Mouse (Mus musculus) CH12.LX (cell line): ENCODE measurements around the gene Gm20388. TPM values are rescaled to one million over a fixed set of nuclear protein-coding genes. Genes with fewer than 3 reads are reported as not detected.

Source experiments
- DNase-seq: peaks from one replicate; pipeline ENCODE4 v3.0.0-alpha.2; 2013; ENCODE audit errors: extremely low read depth
- H3K27ac ChIP-seq: 2 replicates; pipeline ENCODE4 v1.5.1; 2012; ENCODE audit warnings: low read depth, mild to moderate bottlenecking, control low read depth, moderate library complexity; ENCODE audit not compliant: insufficient read depth
- H3K27me3 ChIP-seq: replicated peaks from 2 replicates; pipeline ENCODE3; 2012; ENCODE audit warnings: inconsistent platforms
- H3K36me3 ChIP-seq, 2 experiments: replicated peaks in 1 of 2; 2 replicates each; pipeline versions ENCODE3 to v1.6.1; 2012; ENCODE audit warnings: inconsistent platforms in 1 of 2, low read length in 1 of 2, mild to moderate bottlenecking in 1 of 2, mixed read lengths in 1 of 2, moderate library complexity in 1 of 2; ENCODE audit not compliant: control insufficient read depth in 1 of 2, insufficient read depth in 1 of 2
- H3K4me1 ChIP-seq, 2 experiments: 2 replicates each; pipeline ENCODE4 v1.6.1; 2012; ENCODE audit warnings: inconsistent platforms in 1 of 2, moderate library complexity in 1 of 2; ENCODE audit not compliant: insufficient read depth in 2 of 2, control insufficient read depth in 1 of 2
- H3K4me2 ChIP-seq: 2 replicates; pipeline ENCODE4 v1.6.1; 2012; ENCODE audit warnings: low read depth, mild to moderate bottlenecking, control low read depth; ENCODE audit not compliant: poor library complexity, insufficient read depth, severe bottlenecking
- H3K4me3 ChIP-seq, 3 experiments: fragments of 150-350 bp in 1 of 3; sonication (generic) in 1 of 3; replicated peaks in 1 of 3; 2 replicates each; pipeline versions ENCODE3 to v1.5.1; 2011 to 2012; ENCODE audit warnings: low read depth in 2 of 3, low read length in 2 of 3, mild to moderate bottlenecking in 2 of 3, moderate library complexity in 2 of 3, control low read depth in 1 of 3, improper control_type of control experiment in 1 of 3, inconsistent platforms in 1 of 3, mixed read lengths in 1 of 3; ENCODE audit not compliant: poor library complexity in 1 of 3
- H3K79me2 ChIP-seq: replicated peaks from 2 replicates; pipeline ENCODE4 v1.6.1; 2012; ENCODE audit warnings: mild to moderate bottlenecking, moderate library complexity; ENCODE audit not compliant: control insufficient read depth, poor library complexity, insufficient read depth, severe bottlenecking; ENCODE audit errors: extremely low read depth
- H3K9ac ChIP-seq: 2 replicates; pipeline ENCODE4 v1.6.1; 2012; ENCODE audit warnings: low read depth, mild to moderate bottlenecking, control low read depth, moderate library complexity; ENCODE audit not compliant: insufficient read depth
- H3K9me3 ChIP-seq: replicated peaks from 2 replicates; pipeline ENCODE3; 2012; ENCODE audit warnings: low read length, inconsistent platforms, mixed read lengths
- CHD1 ChIP-seq: IDR thresholded peaks from 2 replicates; pipeline ENCODE4 v1.6.1; 2012; ENCODE audit warnings: low read depth, low read length, improper control_type of control experiment, inconsistent platforms
- CTCF ChIP-seq, 2 experiments: IDR thresholded peaks in 1 of 2; conservative IDR thresholded peaks in 1 of 2; 2 replicates each; pipeline ENCODE4 v1.5.1; 2011 to 2012; ENCODE audit warnings: low read depth in 2 of 2, low read length in 2 of 2, improper control_type of control experiment in 1 of 2, inconsistent platforms in 1 of 2, mild to moderate bottlenecking in 1 of 2, moderate library complexity in 1 of 2
- ETS1 ChIP-seq: conservative IDR thresholded peaks from 2 replicates; pipeline ENCODE4 v1.6.1; 2012; ENCODE audit warnings: low read depth, mild to moderate bottlenecking, inconsistent platforms, low read length, improper control_type of control experiment, moderate library complexity
- GABPA ChIP-seq: IDR thresholded peaks from 2 replicates; pipeline ENCODE4 v1.6.1; 2012; ENCODE audit warnings: low read depth, low read length, improper control_type of control experiment, inconsistent platforms; ENCODE audit not compliant: insufficient replicate concordance
- HCFC1 ChIP-seq: IDR thresholded peaks from 2 replicates; pipeline ENCODE4 v1.6.1; 2012; ENCODE audit warnings: low read depth, mild to moderate bottlenecking, inconsistent platforms, low read length, improper control_type of control experiment
- JUN ChIP-seq: IDR thresholded peaks from 2 replicates; pipeline ENCODE4 v1.6.1; 2011; ENCODE audit warnings: low read depth, mild to moderate bottlenecking, low read length, improper control_type of control experiment, moderate library complexity; ENCODE audit not compliant: insufficient read depth
- JUND ChIP-seq: conservative IDR thresholded peaks from 2 replicates; pipeline ENCODE4 v1.6.1; 2011; ENCODE audit warnings: low read depth, low read length, improper control_type of control experiment
- KAT2A ChIP-seq: IDR thresholded peaks from 2 replicates; pipeline ENCODE4 v1.6.1; 2012; ENCODE audit warnings: low read length, improper control_type of control experiment, inconsistent platforms; ENCODE audit not compliant: insufficient replicate concordance
- MAFK ChIP-seq: IDR thresholded peaks from 2 replicates; pipeline ENCODE4 v1.6.1; 2011; ENCODE audit warnings: low read length, improper control_type of control experiment; ENCODE audit not compliant: insufficient replicate concordance
- MAX ChIP-seq: IDR thresholded peaks from 2 replicates; pipeline ENCODE4 v1.6.1; 2011; ENCODE audit warnings: low read length, improper control_type of control experiment
- MYC ChIP-seq: IDR thresholded peaks from 2 replicates; pipeline ENCODE4 v1.6.1; 2011; ENCODE audit warnings: low read depth, mild to moderate bottlenecking, improper control_type of control experiment, low read length
- POLR2A ChIP-seq: IDR thresholded peaks from 2 replicates; pipeline ENCODE4 v1.6.1; 2011; ENCODE audit warnings: low read depth, mild to moderate bottlenecking, improper control_type of control experiment, low read length
- POLR2AphosphoS2 ChIP-seq: IDR thresholded peaks from 2 replicates; pipeline ENCODE4 v1.6.1; 2011; ENCODE audit warnings: low read depth, low read length, improper control_type of control experiment
- TBP ChIP-seq: conservative IDR thresholded peaks from 2 replicates; pipeline ENCODE4 v1.6.1; 2011; ENCODE audit warnings: low read depth, low read length, improper control_type of control experiment
- TCF12 ChIP-seq: IDR thresholded peaks from 2 replicates; pipeline ENCODE4 v1.6.1; 2014; ENCODE audit warnings: low read depth, mild to moderate bottlenecking, inconsistent platforms, low read length, improper control_type of control experiment
- ZC3H11A ChIP-seq: IDR thresholded peaks from 2 replicates; pipeline ENCODE4 v1.6.1; 2012; ENCODE audit warnings: low read depth, mild to moderate bottlenecking, inconsistent platforms, low read length, improper control_type of control experiment
- ZNF384 ChIP-seq: IDR thresholded peaks from 2 replicates; pipeline ENCODE4 v1.6.1; 2012; ENCODE audit warnings: low read depth, low read length, improper control_type of control experiment, inconsistent platforms
- dilution Hi-C: fragments of 300-500 bp; cut with MboI; formaldehyde crosslinking; loops from 2 replicates; pipeline ENCODE4 v1.14.3; 2020; ENCODE audit warnings: low sequenced_read_pairs; ENCODE audit not compliant: extremely low pct_unique_long_range_greater_than_20kb, extremely low pct_ligation_motif_present
- in situ Hi-C: fragments of 300-500 bp; cut with MboI; formaldehyde crosslinking; loops from 3 replicates; pipeline ENCODE4 v1.14.3; 2019; ENCODE audit warnings: low sequenced_read_pairs, low pct_ligation_motif_present, low pct_unique_long_range_greater_than_20kb, mixed read lengths
- polyA plus RNA-seq: library from polyadenylated mRNA; unstranded; fragments of >175 nt; gene quantifications from 2 replicates; pipeline ENCODE4 v1.2.1, GENCODE M21; 2012; ENCODE audit warnings: low read depth; ENCODE audit not compliant: insufficient read length
- total RNA-seq, 2 experiments: library from RNA; depleted of rRNA; stranded (reverse); fragments of 300-350 nt in 1 of 2; fragments of >200 nt in 1 of 2; gene quantifications; 2 replicates each; pipeline ENCODE4 v1.2.3; 2012 to 2014

Gm20388 gene
- total and polyA plus RNA-seq, 3 experiments: 14.8 to 26.3 (median 22.2) TPM

GRCm38 (mm10) chr8:120986022-120986421 lies 1075.4 kb downstream of the Gm20388 start:
- Histone ChIP-seq H3K9me3 (no peaks in the 10 kb centered on the region), H3K36me3 (no peaks in the 10 kb centered on the region), H3K79me2 (no peaks in the 10 kb centered on the region), H3K27ac (no peak overlapping the region)
- TF ChIP-seq GABPA (no peak), ZNF384 (no peak), CTCF (conservative IDR thresholded peaks at IDR 0.05 in 1 of 2, IDR thresholded peaks at IDR 0.05 in 1 of 2; ENCODE audit: low read depth in 2 of 2, low read length in 2 of 2) (no peak), CHD1 (no peak), KAT2A (no peak), MAX (no peak), TCF12 (no peak), ETS1 (no peak), HCFC1 (no peak), JUN (no peak), ZC3H11A (no peak)
- TF ChIP-seq, all 38 proteins: peak for 0
- no peak for DNase-seq
- no peak overlapping the region for H3K4me2 ChIP-seq
- dilution Hi-C loops: no loop called here
- in situ Hi-C loops: no loop called here
- peaks cover 3 to 7% of the 10 kb centered on the region in 2 experiments; a peak in 3 of 4 replicates for H3K4me1 ChIP-seq
- H3K9ac ChIP-seq: no peak overlapping the region
- no peak overlapping the region for H3K4me3 ChIP-seq
- H3K27me3 ChIP-seq: peaks cover 81% of the 10 kb centered on the region

GRCm38 (mm10) chr8:120993738-120994137 lies 1083.1 kb downstream of the Gm20388 start:
- in situ Hi-C loops: no loop called here
- Histone ChIP-seq H3K4me2 (no peak overlapping the region), H3K9ac (no peak overlapping the region), H3K9me3 (no peaks in the 10 kb centered on the region), H3K4me3 (no peak overlapping the region), H3K27me3 (peaks cover 95% of the 10 kb centered on the region), H3K36me3 (no peaks in the 10 kb centered on the region)
- dilution Hi-C loops: no loop called here
- TF ChIP-seq MAFK (no peak), MYC (no peak), TCF12 (no peak), POLR2A (no peak), HCFC1 (no peak), TBP (no peak), POLR2AphosphoS2 (no peak), ETS1 (no peak), JUND (no peak)
- TF ChIP-seq, all 38 proteins: peak for 0
- DNase-seq: no peak
- H3K79me2 ChIP-seq: no peaks in the 10 kb centered on the region
- H3K4me1 ChIP-seq: peaks cover 0 to 5% of the 10 kb centered on the region in 2 experiments; a peak in 1 of 4 replicates
- no peak overlapping the region for H3K27ac ChIP-seq
